Mouse (Mus musculus): ENCODE data around the gene Actb. TPM values are rescaled to one million over a fixed set of nuclear protein-coding genes. Genes with fewer than 3 reads are reported as not detected.
A peak's percentile ranks its signal among the peaks of the same experiment; 100 is the strongest.

The Actb gene
- polyA plus RNA-seq, 1 experiment from 2014 or later, result 14,327 TPM

DNA sequence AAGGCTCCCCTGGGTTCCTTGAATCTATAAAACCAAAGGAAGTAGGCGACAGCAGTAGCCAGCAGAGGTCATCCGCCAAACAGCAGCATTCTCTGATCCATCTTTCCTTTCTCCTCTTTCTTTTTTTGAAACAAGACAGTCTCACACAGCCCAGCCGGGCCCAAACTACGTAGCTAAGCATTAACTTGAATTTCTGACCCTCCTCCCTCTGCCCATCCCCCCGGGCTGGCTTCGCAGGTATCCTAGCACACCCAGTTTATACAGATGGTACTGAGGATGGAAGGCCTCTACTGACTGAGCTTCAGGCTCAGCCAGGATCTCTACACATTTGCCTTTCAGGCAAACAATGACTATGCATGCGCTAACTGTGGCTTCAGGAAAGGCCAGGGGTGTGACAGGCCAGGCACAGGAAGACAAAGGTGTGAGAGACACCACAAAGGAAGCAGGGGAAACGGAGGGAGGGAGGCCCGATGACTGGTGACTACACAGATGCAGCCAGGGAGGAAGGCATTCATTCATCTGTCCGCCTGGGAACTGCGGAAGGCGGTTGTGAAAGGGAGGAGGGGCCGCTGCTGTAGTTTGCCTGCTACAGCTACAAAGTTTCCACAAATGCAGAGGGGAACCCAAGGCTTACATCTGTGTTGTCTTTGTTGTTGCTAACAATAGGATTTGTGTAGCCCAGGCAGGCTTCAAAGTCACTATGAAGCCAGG, 25.6 kb downstream of the Actb start:
- H3K27me3 ChIP-seq (replicated peaks), result no peaks in the 10 kb centered on the region
- no peaks in the 10 kb centered on the region for H3K9me3 ChIP-seq
- H3K36me3 ChIP-seq, result peaks cover 18% of the 10 kb centered on the region
- H3K4me2 ChIP-seq, result no peak overlapping the region
- H3K27ac ChIP-seq, result peak overlapping the region; percentile 51; the same call in 1 of the 2 replicates
- H3K9ac ChIP-seq, result no peak overlapping the region
- 32% methylated on average over 13 of the region's 13 CpGs for WGBS
- 0 out of 2 replicates have a peak, but pooled peaks cover 8% of the 10 kb centered on the region for H3K4me1 ChIP-seq
- ATAC-seq (ENCODE audit: insufficient read depth, low FRiP score, low read depth), result no peak
- no peak overlapping the region for H3K4me3 ChIP-seq (replicated peaks)

- Histone ChIP-seq H3K9ac (0 out of 2 replicates have a peak overlapping the region, but pooled peaks have one; percentile 9), H3K27ac (no peak overlapping the region), H3K4me2 (no peak overlapping the region), H3K4me3 (replicated peaks) (no peak overlapping the region), H3K4me1 (0 out of 2 replicates have a peak, but pooled peaks cover 8% of the 10 kb centered on the region), H3K27me3 (replicated peaks) (no peaks in the 10 kb centered on the region), H3K36me3 (peaks cover 15% of the 10 kb centered on the region), H3K9me3 (no peaks in the 10 kb centered on the region)
- no peak for ATAC-seq (ENCODE audit: insufficient read depth, low FRiP score, low read depth)
- WGBS, result 81% methylated on average over 6 of the region's 6 CpGs
These were observed 26.3 kb downstream of the Actb start for GRCm38 (mm10) chr5:142880246-142880645.

GRCm38 (mm10) chr5:142879318-142880175, 27.0 kb downstream of the Actb start:
- no peak overlapping the region for H3K4me2 ChIP-seq
- no peak overlapping the region for H3K9ac ChIP-seq
- H3K9me3 ChIP-seq, result no peaks in the 10 kb centered on the region
- no peak overlapping the region for H3K27ac ChIP-seq
- no peak overlapping the region for H3K4me3 ChIP-seq (replicated peaks)
- peak; percentile 59; the same call in 1 of the 2 replicates for ATAC-seq (ENCODE audit: insufficient read depth, low FRiP score, low read depth)
- H3K4me1 ChIP-seq, result 0 out of 2 replicates have a peak, but pooled peaks cover 8% of the 10 kb centered on the region
- no peaks in the 10 kb centered on the region for H3K27me3 ChIP-seq (replicated peaks)
- 63% methylated on average over 8 of the region's 8 CpGs for WGBS
- peaks cover 10% of the 10 kb centered on the region for H3K36me3 ChIP-seq

- Histone ChIP-seq H3K4me1 (0 out of 2 replicates have a peak, but pooled peaks cover 8% of the 10 kb centered on the region), H3K27ac (no peak overlapping the region), H3K36me3 (peaks cover 7% of the 10 kb centered on the region; the same call in 1 of the 2 replicates), H3K27me3 (replicated peaks) (no peaks in the 10 kb centered on the region), H3K9ac (no peak overlapping the region), H3K4me3 (replicated peaks) (no peak overlapping the region), H3K4me2 (no peak overlapping the region), H3K9me3 (no peaks in the 10 kb centered on the region)
- ATAC-seq (ENCODE audit: insufficient read depth, low FRiP score, low read depth), result no peak
- WGBS, result 93% methylated on average over 15 of the region's 15 CpGs
These were observed 28.0 kb downstream of the Actb start for GRCm38 (mm10) chr5:142878570-142878969.

DNA sequence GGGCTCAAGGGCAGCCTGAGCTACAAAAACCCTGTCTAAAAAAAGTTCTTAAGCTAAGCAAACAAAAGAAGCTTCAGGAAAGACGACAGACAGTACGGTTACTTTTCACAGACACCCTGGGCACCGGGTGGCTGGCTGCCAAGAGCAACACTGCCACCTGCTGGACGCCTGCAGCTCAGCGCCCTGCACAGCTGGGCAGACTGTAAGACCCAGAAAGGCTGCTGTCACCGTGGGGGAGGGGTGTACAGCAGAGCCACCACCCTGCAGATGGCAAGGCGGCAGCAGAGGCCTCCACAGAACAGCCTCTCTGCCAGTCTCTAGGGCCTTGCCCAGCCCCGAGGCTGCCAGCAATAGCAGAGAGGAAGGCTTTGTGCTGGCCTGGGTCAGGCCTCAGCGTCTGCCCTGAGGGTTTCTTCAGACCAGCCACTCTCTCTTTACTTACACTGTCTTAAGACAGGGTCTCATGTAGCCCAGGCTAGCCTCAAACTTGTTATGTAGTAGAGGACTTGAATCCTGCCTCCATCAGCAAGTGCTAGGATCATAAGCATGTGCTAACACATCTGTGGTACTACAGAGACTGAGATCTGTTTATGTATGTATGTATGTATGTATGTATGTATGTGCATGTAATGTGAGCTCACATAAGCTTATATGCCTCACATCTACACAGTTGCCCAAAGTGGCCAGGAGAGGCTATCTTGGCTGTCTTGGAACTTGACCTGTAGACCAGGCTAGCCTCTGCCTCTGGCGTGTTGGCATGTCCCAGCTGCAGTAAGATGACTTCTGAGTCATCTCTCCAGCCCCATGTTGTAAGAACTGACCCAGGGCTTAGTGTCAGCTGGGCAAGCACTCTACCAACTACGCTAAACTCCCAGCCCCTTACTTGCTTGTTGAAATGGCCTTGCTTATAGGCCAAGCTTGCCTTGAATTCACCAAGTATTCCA, 28.9 kb downstream of the Actb start:
- Histone ChIP-seq H3K27me3 (replicated peaks) (no peaks in the 10 kb centered on the region), H3K27ac (no peak overlapping the region), H3K4me1 (0 out of 2 replicates have a peak, but pooled peaks cover 8% of the 10 kb centered on the region), H3K4me2 (no peak overlapping the region), H3K9me3 (no peaks in the 10 kb centered on the region), H3K36me3 (peaks cover 9% of the 10 kb centered on the region; the same call in 1 of the 2 replicates), H3K9ac (no peak overlapping the region), H3K4me3 (replicated peaks) (no peak overlapping the region)
- WGBS, result 32% methylated on average over 11 of the region's 11 CpGs
- peak; percentile 59; the same call in 1 of the 2 replicates for ATAC-seq (ENCODE audit: insufficient read depth, low FRiP score, low read depth)

GRCm38 (mm10) chr5:142876896-142877295, 29.7 kb downstream of the Actb start:
- Histone ChIP-seq H3K36me3 (peaks cover 9% of the 10 kb centered on the region; the same call in 1 of the 2 replicates), H3K9me3 (no peaks in the 10 kb centered on the region), H3K9ac (no peak overlapping the region), H3K27ac (no peak overlapping the region), H3K4me2 (no peak overlapping the region), H3K4me3 (replicated peaks) (no peak overlapping the region), H3K4me1 (0 out of 2 replicates have a peak, but pooled peaks cover 8% of the 10 kb centered on the region), H3K27me3 (replicated peaks) (no peaks in the 10 kb centered on the region)
- ATAC-seq (ENCODE audit: insufficient read depth, low FRiP score, low read depth), result no peak
- 91% methylated on average over 5 of the region's 5 CpGs for WGBS

DNA sequence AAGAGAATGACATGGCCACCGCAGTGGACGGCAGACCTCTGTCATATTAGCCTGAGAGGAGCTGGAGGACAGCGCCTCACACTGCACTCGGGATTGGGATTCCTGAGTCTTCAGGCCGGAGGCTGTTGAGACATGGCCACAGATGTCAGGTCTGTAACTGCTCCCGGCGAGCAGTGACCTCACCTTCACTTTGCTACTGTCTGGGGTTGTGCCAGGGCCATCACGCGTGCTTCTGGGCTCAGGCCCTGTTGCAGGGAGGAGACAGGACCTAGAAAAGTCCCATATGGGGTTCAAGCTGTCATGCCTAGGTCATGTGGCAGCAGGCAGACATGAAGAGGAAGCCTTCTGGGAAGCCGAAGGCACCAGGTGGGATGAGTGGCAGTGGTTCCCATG, 31.0 kb downstream of the Actb start:
- ATAC-seq (ENCODE audit: insufficient read depth, low FRiP score, low read depth), result no peak
- H3K27me3 ChIP-seq (replicated peaks), result no peaks in the 10 kb centered on the region
- 0 out of 2 replicates have a peak, but pooled peaks cover 3% of the 10 kb centered on the region for H3K4me1 ChIP-seq
- H3K36me3 ChIP-seq, result peaks cover 9% of the 10 kb centered on the region; the same call in 1 of the 2 replicates
- H3K27ac ChIP-seq, result no peak overlapping the region
- H3K4me3 ChIP-seq (replicated peaks), result no peak overlapping the region
- WGBS, result 87% methylated on average over 10 of the region's 10 CpGs
- no peaks in the 10 kb centered on the region for H3K9me3 ChIP-seq
- no peak overlapping the region for H3K4me2 ChIP-seq
- H3K9ac ChIP-seq, result no peak overlapping the region

GRCm38 (mm10) chr5:142874791-142875512, 31.6 kb downstream of the Actb start:
- WGBS, result 94% methylated on average over 13 of the region's 13 CpGs
- peaks cover 9% of the 10 kb centered on the region; the same call in 1 of the 2 replicates for H3K36me3 ChIP-seq
- H3K4me2 ChIP-seq, result no peak overlapping the region
- H3K27me3 ChIP-seq (replicated peaks), result no peaks in the 10 kb centered on the region
- H3K9ac ChIP-seq, result no peak overlapping the region
- H3K4me1 ChIP-seq, result 0 out of 2 replicates have a peak, but pooled peaks cover 3% of the 10 kb centered on the region
- H3K9me3 ChIP-seq, result no peaks in the 10 kb centered on the region
- H3K4me3 ChIP-seq (replicated peaks), result no peak overlapping the region
- ATAC-seq (ENCODE audit: insufficient read depth, low FRiP score, low read depth), result no peak
- H3K27ac ChIP-seq, result no peak overlapping the region

DNA sequence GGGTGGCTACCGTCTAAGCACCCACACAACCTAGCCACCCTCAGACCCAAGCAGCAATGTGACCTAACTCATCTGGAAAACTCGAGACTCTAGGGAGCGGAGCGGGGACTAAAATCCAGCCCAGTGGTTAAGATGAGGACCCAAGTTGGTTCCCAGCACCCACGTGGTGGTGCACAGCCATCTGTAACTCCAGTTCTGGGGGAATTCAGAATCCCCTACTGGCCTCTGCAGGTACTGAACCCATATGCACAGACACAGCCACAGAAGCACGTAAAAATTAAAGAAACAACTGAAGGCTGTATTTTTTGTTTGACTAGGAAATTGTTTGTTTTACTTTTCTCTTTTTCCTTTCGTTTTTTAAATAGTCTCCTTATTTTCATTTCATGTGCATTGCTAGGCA, 32.8 kb downstream of the Actb start:
- Histone ChIP-seq H3K36me3 (peaks cover 9% of the 10 kb centered on the region; the same call in 1 of the 2 replicates), H3K4me1 (0 out of 2 replicates have a peak, but pooled peaks cover 3% of the 10 kb centered on the region), H3K27ac (no peak overlapping the region), H3K9me3 (no peaks in the 10 kb centered on the region), H3K4me3 (replicated peaks) (no peak overlapping the region), H3K4me2 (no peak overlapping the region), H3K27me3 (replicated peaks) (no peaks in the 10 kb centered on the region), H3K9ac (no peak overlapping the region)
- WGBS, result 94% methylated on average over 7 of the region's 7 CpGs
- no peak for ATAC-seq (ENCODE audit: insufficient read depth, low FRiP score, low read depth)

DNA sequence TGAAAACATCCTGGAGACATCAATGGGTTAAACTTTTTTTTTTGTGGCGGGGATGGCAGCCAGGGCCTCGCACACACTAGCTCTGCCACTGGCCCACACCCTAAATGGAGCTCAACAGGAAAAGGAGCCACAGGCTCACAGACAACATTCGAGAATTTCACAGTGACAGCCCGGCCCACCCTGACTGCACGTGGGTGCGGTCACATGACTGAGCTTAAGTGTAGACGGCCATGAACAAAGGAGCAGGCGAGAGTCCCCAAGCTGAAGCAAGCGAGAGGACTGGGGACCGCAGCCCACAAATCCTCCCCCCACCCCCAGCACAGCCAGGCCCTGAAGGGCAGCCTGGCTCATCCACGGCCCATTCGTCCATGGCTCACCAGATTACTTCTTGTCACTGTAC, 34.8 kb downstream of the Actb start:
- no peak overlapping the region for H3K27ac ChIP-seq
- no peak overlapping the region for H3K4me3 ChIP-seq (replicated peaks)
- no peak overlapping the region for H3K9ac ChIP-seq
- WGBS, result 57% methylated on average over 12 of the region's 12 CpGs
- no peak overlapping the region for H3K4me2 ChIP-seq
- no peaks in the 10 kb centered on the region for H3K4me1 ChIP-seq
- H3K27me3 ChIP-seq (replicated peaks), result no peaks in the 10 kb centered on the region
- ATAC-seq (ENCODE audit: insufficient read depth, low FRiP score, low read depth), result no peak
- no peaks in the 10 kb centered on the region for H3K9me3 ChIP-seq
- peaks cover 11% of the 10 kb centered on the region; the same call in 1 of the 2 replicates for H3K36me3 ChIP-seq
